Mouse (Mus musculus) megakaryocyte, embryonic 14.5 days (primary cell): Measurements from ENCODE around the gene Os9.

ENCODE experiments used
- FLI1 ChIP-seq: IDR thresholded peaks from 2 replicates; pipeline ENCODE4 v1.6.1; 2012; ENCODE audit warnings: low read length, inconsistent platforms, mixed read lengths
- GATA1 ChIP-seq: IDR thresholded peaks from 3 replicates; pipeline ENCODE4 v1.6.1; 2012; ENCODE audit warnings: mixed read lengths, low read length, inconsistent platforms, borderline replicate concordance

DNA sequence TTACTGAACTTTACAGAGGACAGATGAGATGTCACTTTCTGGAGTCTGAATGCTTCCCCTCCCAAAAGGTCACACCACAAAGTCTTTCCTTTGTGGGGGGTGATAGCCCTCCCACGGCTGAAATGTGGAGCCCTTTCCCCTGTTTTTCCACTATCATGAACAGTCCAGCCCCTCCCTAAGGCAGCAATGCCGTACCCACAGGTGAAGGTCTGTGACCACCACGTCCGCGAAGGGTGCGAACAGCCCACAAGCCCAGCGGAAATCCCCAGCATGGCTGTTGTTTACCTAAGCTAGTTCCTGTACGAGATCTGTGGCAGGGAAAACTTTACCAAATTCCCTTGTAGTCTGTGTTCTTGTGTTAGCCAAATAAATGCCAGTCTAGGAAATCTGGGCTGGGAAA, 20.6 kb upstream of the Os9 start:
- TF ChIP-seq GATA1: no peak
- no peak for TF ChIP-seq FLI1
